Mouse (Mus musculus) myocyte (in vitro differentiated cells): ENCODE results near the gene Atxn3. TPM values are rescaled to one million over a fixed set of nuclear protein-coding genes. Genes with fewer than 3 reads are reported as not detected.

Source experiments
- H3K27me3 ChIP-seq: one replicate; pipeline ENCODE4 v1.6.1; 2011; ENCODE audit not compliant: control insufficient read depth, insufficient read depth, insufficient read length
- H3K36me3 ChIP-seq: one replicate; pipeline ENCODE4 v1.6.1; 2011; ENCODE audit not compliant: control insufficient read depth, insufficient read depth
- H3K4me2 ChIP-seq: one replicate; pipeline ENCODE4 v1.6.1; 2011; ENCODE audit warnings: low read depth, control low read depth
- H3K4me3 ChIP-seq: one replicate; pipeline ENCODE4 v1.5.1; 2011; ENCODE audit warnings: mild to moderate bottlenecking, control low read depth, moderate library complexity
- H3K79me2 ChIP-seq: one replicate; pipeline ENCODE4 v1.6.1; 2011; ENCODE audit not compliant: control insufficient read depth, insufficient read depth
- H3ac ChIP-seq: one replicate; pipeline ENCODE4 v1.6.1; 2011; ENCODE audit not compliant: control insufficient read depth, insufficient read length
- CEBPB ChIP-seq: IDR thresholded peaks from 2 replicates; pipeline ENCODE4 v1.6.1; 2011; ENCODE audit warnings: mild to moderate bottlenecking, moderate library complexity; ENCODE audit not compliant: poor library complexity, insufficient read depth, severe bottlenecking
- E2F4 ChIP-seq: IDR thresholded peaks from one replicate; pipeline ENCODE4 v1.6.1; 2011; ENCODE audit warnings: mild to moderate bottlenecking, control low read depth, moderate library complexity; ENCODE audit not compliant: insufficient read depth
- MAX ChIP-seq: IDR thresholded peaks from one replicate; pipeline ENCODE4 v1.6.1; 2011; ENCODE audit warnings: low read depth, mild to moderate bottlenecking, control low read depth
- MYOD1 ChIP-seq, 3 experiments: IDR thresholded peaks; one replicate each; pipeline ENCODE4 v1.6.1; 2011; ENCODE audit warnings: control low read depth in 2 of 3, low read depth in 2 of 3, mild to moderate bottlenecking in 2 of 3, moderate library complexity in 1 of 3; ENCODE audit not compliant: insufficient read length in 2 of 3, control insufficient read depth in 1 of 3
- MYOG ChIP-seq, 3 experiments: IDR thresholded peaks; one replicate each; pipeline ENCODE4 v1.6.1; 2011; ENCODE audit warnings: control low read depth in 2 of 3, low read depth in 2 of 3, mild to moderate bottlenecking in 2 of 3; ENCODE audit not compliant: insufficient read length in 2 of 3, control insufficient read depth in 1 of 3, insufficient read depth in 1 of 3
- POLR2A ChIP-seq: IDR thresholded peaks from one replicate; pipeline ENCODE4 v1.6.1; 2011; ENCODE audit warnings: low read depth, mild to moderate bottlenecking, control low read depth, moderate library complexity; ENCODE audit not compliant: insufficient read length
- POLR2AphosphoS2 ChIP-seq: IDR thresholded peaks from one replicate; pipeline ENCODE4 v1.6.1; 2011; ENCODE audit warnings: low read depth, control low read depth; ENCODE audit not compliant: insufficient read length
- REST ChIP-seq: IDR thresholded peaks from one replicate; pipeline ENCODE4 v1.6.1; 2011; ENCODE audit warnings: mild to moderate bottlenecking, control low read depth, moderate library complexity; ENCODE audit not compliant: insufficient read depth, insufficient read length
- SRF ChIP-seq: IDR thresholded peaks from one replicate; pipeline ENCODE4 v1.6.1; 2011; ENCODE audit warnings: low read depth; ENCODE audit not compliant: control insufficient read depth, insufficient read length
- TCF12 ChIP-seq: IDR thresholded peaks from one replicate; pipeline ENCODE4 v1.6.1; 2011; ENCODE audit warnings: mild to moderate bottlenecking, control low read depth; ENCODE audit not compliant: poor library complexity, insufficient read depth, severe bottlenecking
- TCF3 ChIP-seq: IDR thresholded peaks from one replicate; pipeline ENCODE4 v1.6.1; 2011; ENCODE audit warnings: low read depth, control low read depth; ENCODE audit not compliant: insufficient read length
- USF1 ChIP-seq: IDR thresholded peaks from one replicate; pipeline ENCODE4 v1.6.1; 2011; ENCODE audit warnings: low read depth, mild to moderate bottlenecking, control low read depth, moderate library complexity
- polyA plus RNA-seq: library from polyadenylated mRNA; unstranded; fragments of >200 nt; fragmentation: generic; extraction: Trizol; gene quantifications from one replicate; pipeline ENCODE4 v1.2.1, GENCODE M21; 2012; ENCODE audit warnings: missing spikeins

Gene Atxn3
- polyA plus RNA-seq, 1 experiment = 2.8 TPM

DNA sequence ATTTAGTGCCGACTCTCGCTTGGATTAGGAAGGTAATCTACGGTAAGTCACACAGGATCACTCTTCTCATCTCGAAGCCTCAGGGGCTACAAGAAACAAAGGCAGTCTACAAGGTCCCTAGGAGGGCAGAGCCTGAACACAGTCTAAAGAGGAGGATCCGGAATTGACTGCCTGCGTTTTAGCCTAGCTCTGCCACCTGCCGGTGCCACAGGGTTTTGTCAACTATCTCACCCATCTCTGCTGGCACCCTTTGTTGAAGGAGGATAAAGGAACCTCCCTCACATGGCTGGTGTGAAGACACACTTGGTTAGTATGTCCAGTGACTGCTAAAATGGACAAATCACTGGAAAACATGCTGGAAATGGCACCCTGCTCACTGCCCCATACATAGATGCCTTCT, 20.5 kb downstream of the Atxn3 start:
- Histone ChIP-seq H3K27me3 (no peaks in the 10 kb centered on the region), H3K79me2 (no peaks in the 10 kb centered on the region), H3ac (no peak overlapping the region), H3K4me3 (no peak overlapping the region), H3K36me3 (peaks cover 32% of the 10 kb centered on the region), H3K4me2 (no peak overlapping the region)
- TF ChIP-seq SRF (no peak), USF1 (no peak), REST (no peak), POLR2AphosphoS2 (no peak), POLR2A (no peak), E2F4 (no peak), CEBPB (no peak), TCF3 (no peak), MYOD1 (IDR thresholded peaks at IDR 0.05; ENCODE audit: control insufficient read depth in 1 of 3, insufficient read length in 2 of 3, low read depth in 2 of 3) (no peak), TCF12 (no peak), MAX (no peak), MYOG (IDR thresholded peaks at IDR 0.05; ENCODE audit: control insufficient read depth in 1 of 3, insufficient read depth in 1 of 3, insufficient read length in 2 of 3, low read depth in 2 of 3) (no peak)

- no peak overlapping the region for H3K4me3 ChIP-seq
- TF ChIP-seq REST (no peak), POLR2AphosphoS2 (no peak), POLR2A (no peak), MYOG (IDR thresholded peaks at IDR 0.05; ENCODE audit: control insufficient read depth in 1 of 3, insufficient read depth in 1 of 3, insufficient read length in 2 of 3, low read depth in 2 of 3) (no peak), E2F4 (no peak), CEBPB (no peak), TCF3 (no peak), MAX (no peak), USF1 (no peak), SRF (no peak), MYOD1 (IDR thresholded peaks at IDR 0.05; ENCODE audit: control insufficient read depth in 1 of 3, insufficient read length in 2 of 3, low read depth in 2 of 3) (no peak), TCF12 (no peak)
- H3K36me3 ChIP-seq = peaks cover 36% of the 10 kb centered on the region
- no peak overlapping the region for H3ac ChIP-seq
- no peaks in the 10 kb centered on the region for H3K79me2 ChIP-seq
- H3K27me3 ChIP-seq = no peaks in the 10 kb centered on the region
- no peak overlapping the region for H3K4me2 ChIP-seq
Observed at GRCm38 (mm10) chr12:101935223-101935622, 22.8 kb downstream of the Atxn3 start.

DNA sequence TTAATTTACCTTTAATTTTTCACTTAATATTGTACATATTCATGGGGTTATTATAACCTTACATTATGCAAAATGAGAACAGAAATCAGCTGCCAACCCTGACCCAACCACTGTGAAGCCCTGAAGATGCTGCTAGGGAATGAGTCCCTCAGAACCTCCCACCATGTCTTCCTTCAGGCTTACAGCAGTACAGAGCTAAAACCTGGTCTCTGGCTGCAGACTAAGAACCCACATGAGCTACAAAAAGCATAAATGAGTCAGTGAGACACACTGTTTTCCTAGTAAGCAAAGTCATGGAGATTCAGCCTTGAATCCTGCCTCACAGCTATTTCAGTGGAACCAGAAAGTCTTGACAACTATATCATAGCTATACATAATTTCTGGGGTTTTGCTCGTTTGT, 29.6 kb downstream of the Atxn3 start:
- no peak for TF ChIP-seq POLR2AphosphoS2
- no peak for TF ChIP-seq TCF12
- no peak for TF ChIP-seq CEBPB
- TF ChIP-seq MYOD1 (IDR thresholded peaks at IDR 0.05; ENCODE audit: control insufficient read depth in 1 of 3, insufficient read length in 2 of 3, low read depth in 2 of 3) = no peak
- TF ChIP-seq MYOG (IDR thresholded peaks at IDR 0.05; ENCODE audit: control insufficient read depth in 1 of 3, insufficient read depth in 1 of 3, insufficient read length in 2 of 3, low read depth in 2 of 3) = no peak
- no peak for TF ChIP-seq TCF3
- TF ChIP-seq REST = no peak
- no peak for TF ChIP-seq E2F4
- peaks cover 35% of the 10 kb centered on the region for H3K36me3 ChIP-seq

DNA sequence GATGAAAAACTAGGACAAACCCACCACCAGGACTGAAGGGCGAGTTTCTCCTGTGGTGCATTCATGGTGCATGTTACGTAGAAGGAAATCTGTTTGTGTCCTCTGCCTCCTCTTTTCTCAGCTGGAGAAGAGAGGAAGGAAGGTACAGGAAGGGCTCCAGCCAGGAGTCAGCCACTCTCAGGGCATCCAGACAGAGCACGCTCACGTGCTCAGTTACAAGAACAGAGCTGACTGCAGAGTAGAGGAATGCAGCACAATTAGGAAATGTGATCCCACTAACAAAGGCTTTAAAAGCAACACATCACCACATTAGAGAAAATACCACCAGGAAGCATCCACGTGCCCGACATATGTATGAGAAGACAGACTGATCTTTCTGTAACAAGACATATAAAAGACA, 35.7 kb downstream of the Atxn3 start:
- H3K79me2 ChIP-seq = no peaks in the 10 kb centered on the region
- H3K4me2 ChIP-seq = no peak overlapping the region
- H3ac ChIP-seq = no peak overlapping the region
- H3K4me3 ChIP-seq = no peak overlapping the region
- peaks cover 7% of the 10 kb centered on the region for H3K36me3 ChIP-seq
- TF ChIP-seq USF1 = no peak
- TF ChIP-seq POLR2A = no peak
- TF ChIP-seq MYOD1 (IDR thresholded peaks at IDR 0.05; ENCODE audit: control insufficient read depth in 1 of 3, insufficient read length in 2 of 3, low read depth in 2 of 3) = no peak
- TF ChIP-seq E2F4 = no peak
- TF ChIP-seq MYOG (IDR thresholded peaks at IDR 0.05; ENCODE audit: control insufficient read depth in 1 of 3, insufficient read depth in 1 of 3, insufficient read length in 2 of 3, low read depth in 2 of 3) = no peak
- no peak for TF ChIP-seq MAX
- TF ChIP-seq SRF = no peak
- TF ChIP-seq TCF3 = no peak
- H3K27me3 ChIP-seq = no peaks in the 10 kb centered on the region

More for the DNA sequence above, 29.6 kb downstream of the Atxn3 start:
- Histone ChIP-seq H3K4me3 (no peak overlapping the region), H3ac (no peak overlapping the region), H3K4me2 (no peak overlapping the region), H3K79me2 (no peaks in the 10 kb centered on the region), H3K27me3 (no peaks in the 10 kb centered on the region)

GRCm38 (mm10) chr12:101919847-101920246, 38.2 kb downstream of the Atxn3 start:
- Histone ChIP-seq H3K4me3 (no peak overlapping the region), H3K79me2 (no peaks in the 10 kb centered on the region), H3K27me3 (no peaks in the 10 kb centered on the region), H3ac (no peak overlapping the region), H3K4me2 (no peak overlapping the region), H3K36me3 (peaks cover 7% of the 10 kb centered on the region)
- TF ChIP-seq MYOD1 (IDR thresholded peaks at IDR 0.05; ENCODE audit: control insufficient read depth in 1 of 3, insufficient read length in 2 of 3, low read depth in 2 of 3) = no peak
- TF ChIP-seq TCF3 = no peak
- TF ChIP-seq MYOG (IDR thresholded peaks at IDR 0.05; ENCODE audit: control insufficient read depth in 1 of 3, insufficient read depth in 1 of 3, insufficient read length in 2 of 3, low read depth in 2 of 3) = no peak
- no peak for TF ChIP-seq CEBPB
- no peak for TF ChIP-seq USF1
- no peak for TF ChIP-seq REST
- TF ChIP-seq POLR2A = no peak
- TF ChIP-seq MAX = no peak
- no peak for TF ChIP-seq POLR2AphosphoS2
- TF ChIP-seq SRF = no peak
- no peak for TF ChIP-seq TCF12
- TF ChIP-seq E2F4 = no peak
